Mouse (Mus musculus) right cerebral cortex, postnatal 25 days (tissue): ENCODE measurements around the gene C730034F03Rik.
A peak's percentile ranks its signal among the peaks of the same experiment; 100 is the strongest.

ENCODE experiments used
- DNase-seq: peaks from one replicate; pipeline ENCODE4 v3.0.0; 2022

C730034F03Rik gene

GRCm38 (mm10) chr15:89475611-89476474, 46.5 kb downstream of the C730034F03Rik start:
- DNase-seq, result peak; percentile 93

- DNase-seq, result no peak
Measured at GRCm38 (mm10) chr15:89476475-89476815, 47.1 kb downstream of the C730034F03Rik start.

DNA sequence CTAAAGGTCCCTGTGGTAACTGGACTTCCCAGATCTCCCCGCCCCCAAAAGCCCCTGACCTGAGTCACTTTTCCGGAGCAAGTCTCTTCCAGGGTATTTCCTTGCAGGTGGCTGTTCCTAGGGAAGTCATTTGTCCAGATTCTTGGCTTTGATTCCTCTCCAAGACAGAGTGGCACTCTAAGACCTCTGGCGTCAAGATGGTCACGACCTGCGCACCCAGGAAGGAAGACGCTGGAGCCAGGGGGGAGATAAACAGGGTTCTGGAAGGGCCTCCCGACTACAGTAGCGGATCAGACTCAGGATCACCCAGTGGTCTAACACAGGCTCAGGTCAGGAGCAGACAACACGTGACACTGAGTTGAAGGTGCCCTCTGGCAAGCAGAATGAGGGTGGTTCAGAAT, 47.7 kb downstream of the C730034F03Rik start, which contains the start of gene Arsa:
Gene Arsa (minus strand): TSS at position 335 of the 401 bp plus-strand sequence.
- no peak for DNase-seq

DNA sequence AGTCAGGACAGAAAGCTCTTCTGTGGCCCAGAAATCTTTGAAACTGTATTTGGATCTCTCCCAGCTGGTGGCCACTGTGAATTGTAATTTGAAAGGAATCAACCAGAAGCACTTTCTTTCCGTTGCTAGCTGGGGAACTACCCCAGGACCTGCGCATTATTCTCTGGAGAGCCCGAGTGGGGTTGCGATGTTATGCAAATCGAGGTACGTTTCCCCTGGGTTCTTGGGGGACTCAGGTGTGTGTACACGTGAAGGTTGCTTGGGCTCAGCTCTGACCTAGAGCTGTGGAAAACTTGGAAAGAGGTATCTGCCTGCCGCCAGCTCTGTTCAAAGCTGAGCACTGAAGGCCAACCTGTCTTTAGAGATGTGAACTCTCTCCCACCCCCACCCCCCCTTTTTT, 48.4 kb downstream of the C730034F03Rik start:
- DNase-seq, result no peak

DNA sequence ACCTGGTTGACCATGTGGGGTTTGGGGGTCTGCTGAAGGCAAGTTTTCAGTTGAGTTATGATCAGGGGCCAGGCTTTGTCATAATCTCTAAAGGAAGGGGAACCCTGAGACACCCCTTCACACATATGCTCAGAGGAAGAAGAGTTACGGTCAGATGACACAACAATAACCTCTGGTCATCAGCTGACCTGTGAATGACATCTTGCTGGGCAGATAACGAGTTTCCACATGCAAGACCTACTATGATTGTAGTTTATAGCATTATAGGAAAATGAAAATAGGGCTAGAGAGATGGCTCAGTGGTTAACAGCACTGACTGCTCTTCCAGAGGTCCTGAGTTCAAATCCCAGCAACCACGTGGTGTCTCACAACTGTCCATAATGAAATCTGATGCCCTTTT, 49.2 kb downstream of the C730034F03Rik start:
- DNase-seq, result no peak
